Mouse (Mus musculus) C2C12 (cell line): ENCODE results near the gene Sf3a2.

Source experiments
- CTCF ChIP-seq: IDR thresholded peaks from one replicate; pipeline ENCODE4 v1.5.1; 2011; ENCODE audit not compliant: control insufficient read depth, insufficient read depth, insufficient read length
- MYOD1 ChIP-seq: IDR thresholded peaks from one replicate; pipeline ENCODE4 v1.6.1; 2011; ENCODE audit warnings: low read depth; ENCODE audit not compliant: control insufficient read depth, insufficient read length

DNA sequence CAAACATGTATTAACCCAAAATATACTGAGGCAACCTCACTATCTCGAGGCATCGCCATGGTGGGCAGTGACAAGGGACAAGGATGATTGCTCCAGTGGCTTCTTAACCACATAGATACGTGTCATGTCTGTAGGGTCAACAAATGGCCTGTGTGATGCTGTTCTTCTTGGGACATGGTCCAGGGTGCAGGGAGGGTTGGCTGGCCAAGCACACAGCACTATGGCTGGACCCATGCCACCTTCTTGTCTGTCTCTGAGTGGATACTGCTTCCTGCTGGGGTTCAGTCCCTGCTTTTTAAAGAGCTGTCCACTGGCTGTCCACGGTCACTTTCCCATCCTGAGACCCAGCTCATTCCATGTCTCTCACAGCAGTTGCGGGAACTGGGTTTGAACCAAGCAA lies 20.9 kb upstream of the Sf3a2 start:
- TF ChIP-seq CTCF (no peak), MYOD1 (no peak)
